Mouse (Mus musculus): ENCODE results near the gene Slc22a12.

DNA sequence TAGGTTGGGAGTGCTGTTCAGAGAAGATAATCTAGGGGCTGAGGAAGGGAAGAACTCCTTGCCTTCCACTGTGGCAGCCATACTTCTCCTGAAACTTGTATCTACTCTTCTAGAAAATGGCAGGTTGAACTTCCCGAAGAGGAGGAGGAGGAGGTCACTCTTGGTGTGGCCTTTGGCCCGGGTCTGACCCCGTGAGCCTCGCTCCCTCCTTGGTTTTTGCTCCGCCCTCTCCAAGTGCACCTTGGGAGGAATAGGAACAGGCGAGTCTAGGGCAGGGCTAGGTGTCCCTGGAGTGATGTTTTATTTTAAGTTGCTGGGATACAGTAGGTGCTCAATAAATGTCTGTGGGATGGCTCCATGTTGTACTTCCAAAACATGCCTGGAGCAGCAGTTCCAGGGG lies 27.9 kb downstream of the Slc22a12 start:
- TF ChIP-seq CTCF (IDR thresholded peaks at IDR 0.05; ENCODE audit: insufficient read depth, low read depth, low read length) (no peak), POLR2A (IDR thresholded peaks at IDR 0.05; ENCODE audit: insufficient read depth, low read depth, low read length) (no peak)

All from olfactory bulb, adult 2 months (tissue).